Mouse (Mus musculus): ENCODE data around the gene Teddm1a. TPM values are rescaled to one million over a fixed set of nuclear protein-coding genes. Genes with fewer than 3 reads are reported as not detected.

Teddm1a gene
- polyA plus RNA-seq, 1 experiment from 2014 or later = not detected

DNA sequence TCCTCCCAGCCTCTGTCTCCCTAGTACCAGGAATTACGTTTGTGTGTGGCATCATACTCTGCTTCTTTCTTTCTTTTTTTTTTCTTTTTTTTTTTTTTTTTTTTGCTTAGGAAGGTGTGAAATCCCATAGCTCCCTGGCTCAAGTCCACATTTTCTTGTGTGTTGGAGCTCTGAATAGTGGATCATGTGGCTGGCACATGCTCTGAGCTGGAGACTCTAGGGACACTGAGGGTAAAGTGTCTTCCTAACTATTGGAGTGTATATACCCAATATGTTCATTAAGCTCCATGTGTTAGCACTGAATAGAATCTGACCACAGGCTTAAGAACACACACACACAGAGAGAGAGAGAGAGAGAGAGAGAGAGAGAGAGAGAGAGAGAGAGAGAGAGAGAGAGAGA lies 42.2 kb downstream of the Teddm1a start:
- Histone ChIP-seq H3K9ac (no peak overlapping the region), H3K27me3 (no peaks in the 10 kb centered on the region), H3K4me3 (no peak overlapping the region), H3K27ac (no peak overlapping the region), H3K9me3 (no peaks in the 10 kb centered on the region), H3K4me1 (no peaks in the 10 kb centered on the region), H3K36me3 (no peaks in the 10 kb centered on the region), H3K4me2 (replicated peaks) (no peak overlapping the region)
- WGBS = 67% methylated on average over 1 of the region's 1 CpGs
- no peak for ATAC-seq (ENCODE audit: insufficient number of reproducible peaks, insufficient read depth, low FRiP score, low TSS enrichment)

GRCm38 (mm10) chr1:153935844-153936380 lies 44.4 kb downstream of the Teddm1a start:
- H3K4me1 ChIP-seq = no peaks in the 10 kb centered on the region
- no peak overlapping the region for H3K4me2 ChIP-seq (replicated peaks)
- H3K36me3 ChIP-seq = no peaks in the 10 kb centered on the region
- H3K9ac ChIP-seq = no peak overlapping the region
- no peak overlapping the region for H3K4me3 ChIP-seq
- WGBS = 77% methylated on average over 12 of the region's 12 CpGs
- no peaks in the 10 kb centered on the region for H3K9me3 ChIP-seq
- no peak overlapping the region for H3K27ac ChIP-seq
- H3K27me3 ChIP-seq = no peaks in the 10 kb centered on the region
- ATAC-seq (ENCODE audit: insufficient number of reproducible peaks, insufficient read depth, low FRiP score, low TSS enrichment) = no peak

DNA sequence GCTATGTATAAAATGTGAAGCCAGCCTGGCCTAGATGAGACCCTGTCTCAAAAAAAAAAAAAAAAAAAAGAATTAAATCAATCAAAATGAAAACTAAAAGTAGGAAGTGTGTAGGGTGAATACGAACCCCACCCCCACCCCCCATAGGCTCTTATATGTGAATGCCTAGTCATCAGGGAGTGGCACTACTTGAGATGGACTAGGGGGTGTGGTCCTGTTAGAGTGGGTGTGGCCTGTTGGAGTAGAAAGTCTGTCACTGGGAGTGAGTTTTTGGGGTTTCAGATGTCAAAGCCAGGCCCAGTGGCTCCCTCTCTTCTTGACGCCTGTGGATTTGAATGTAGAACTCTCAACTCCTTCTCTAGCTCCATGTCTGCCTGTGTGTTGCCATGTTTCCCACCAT lies 45.5 kb downstream of the Teddm1a start:
- Histone ChIP-seq H3K4me3 (no peak overlapping the region), H3K9ac (no peak overlapping the region), H3K27ac (no peak overlapping the region), H3K36me3 (no peaks in the 10 kb centered on the region), H3K9me3 (no peaks in the 10 kb centered on the region), H3K4me1 (no peaks in the 10 kb centered on the region), H3K27me3 (no peaks in the 10 kb centered on the region), H3K4me2 (replicated peaks) (no peak overlapping the region)
- no peak for ATAC-seq (ENCODE audit: insufficient number of reproducible peaks, insufficient read depth, low FRiP score, low TSS enrichment)
- WGBS = 90% methylated on average over 2 of the region's 2 CpGs

DNA sequence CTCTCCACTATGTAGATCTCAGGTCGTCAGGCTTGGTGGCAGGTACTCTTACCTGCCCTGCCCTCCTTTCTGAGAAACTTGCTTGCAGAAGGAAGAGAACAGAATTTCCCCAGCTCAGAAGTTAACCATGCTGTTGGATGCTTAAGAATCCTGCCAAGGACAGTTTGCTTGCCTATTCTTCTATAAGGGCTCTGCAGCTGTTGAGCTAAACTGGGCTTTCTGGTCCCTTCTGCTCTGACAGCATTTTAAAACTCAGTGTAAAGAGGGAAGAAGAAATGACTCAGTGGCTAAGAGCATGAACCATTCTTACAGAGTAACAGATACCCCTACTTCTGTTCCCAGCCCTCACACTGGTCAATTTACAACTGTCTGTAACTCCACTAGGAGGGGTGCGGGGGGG lies 49.4 kb downstream of the Teddm1a start:
- H3K4me3 ChIP-seq = no peak overlapping the region
- H3K4me2 ChIP-seq (replicated peaks) = no peak overlapping the region
- no peaks in the 10 kb centered on the region for H3K36me3 ChIP-seq
- H3K27me3 ChIP-seq = no peaks in the 10 kb centered on the region
- H3K4me1 ChIP-seq = no peaks in the 10 kb centered on the region
- no peak for ATAC-seq (ENCODE audit: insufficient number of reproducible peaks, insufficient read depth, low FRiP score, low TSS enrichment)
- H3K27ac ChIP-seq = no peak overlapping the region
- H3K9me3 ChIP-seq = no peaks in the 10 kb centered on the region
- WGBS = 81% methylated on average over 2 of the region's 2 CpGs
- H3K9ac ChIP-seq = no peak overlapping the region

Small RNA genes lying within 50 kb of the gene (microRNA-seq; reads per million reads assigned to microRNA genes)
- gene Mir8114 = 29.6 reads per million, percentile 39 among the genes with 10 or more reads in this experiment

Other genes starting within 250 kb of the Teddm1a start
- 2.3 and 2.9 TPM in 2 replicates for gene Rgs8, start 238.7 kb upstream of the Teddm1a start, polyA plus RNA-seq (2016; fragmentation: Nextera tagmentation; extraction: Ambion mirVana)
- gene Rgs16, start 151.4 kb upstream of the Teddm1a start, polyA plus RNA-seq (2016; fragmentation: Nextera tagmentation; extraction: Ambion mirVana) = 17.0 and 18.2 TPM in 2 replicates
- 15.3 and 15.7 TPM in 2 replicates for gene Rnasel, start 142.3 kb upstream of the Teddm1a start, polyA plus RNA-seq (2016; fragmentation: Nextera tagmentation; extraction: Ambion mirVana)
- 0.13 TPM in 1 of 2 replicates, not detected in the other for gene Rgsl1, start 47.6 kb upstream of the Teddm1a start, polyA plus RNA-seq (2016; fragmentation: Nextera tagmentation; extraction: Ambion mirVana)
- 0.27 and 0.37 TPM in 2 replicates for gene Teddm1b, start 17.4 kb upstream of the Teddm1a start, polyA plus RNA-seq (2016; fragmentation: Nextera tagmentation; extraction: Ambion mirVana)
- gene Glul, start 8.2 kb downstream of the Teddm1a start, polyA plus RNA-seq (2016; fragmentation: Nextera tagmentation; extraction: Ambion mirVana) = 107 and 117 TPM in 2 replicates
- 0.65 and 0.86 TPM in 2 replicates for gene Teddm2, start 8.5 kb downstream of the Teddm1a start, polyA plus RNA-seq (2016; fragmentation: Nextera tagmentation; extraction: Ambion mirVana)